Mouse (Mus musculus) T-helper 1 cell (primary cell): ENCODE measurements around the gene Dennd6a.
"Not testable (repeated sequence)": the region's sequence is repeated elsewhere in the genome, so short reads cannot be mapped to it uniquely, and the experiment has no call there.

Experiments used
- in situ Hi-C: fragments of 300-600 bp; cut with MboI, MseI; formaldehyde crosslinking; loops from one replicate; pipeline ENCODE4 v1.15.1; 2025; ENCODE audit warnings: high pct_unique_total_duplicates

Gene Dennd6a

GRCm38 (mm10) chr14:26573556-26573955, at the start of gene Dennd6a:
Gene Dennd6a, plus strand, starts transcription at chr14:26573856.
- in situ Hi-C loops: not testable (repeated sequence)

- in situ Hi-C loops: loop anchor here (10.0 kb wide), 1 partner anchor 59 kb away; no protein-coding TSS in a partner anchor
Measured at GRCm38 (mm10) chr14:26525955-26526354, 47.7 kb upstream of the Dennd6a start.

- in situ Hi-C loops: loop anchor here (10.0 kb wide), 1 partner anchor 57 kb away; no protein-coding TSS in a partner anchor
Measured at GRCm38 (mm10) chr14:26528296-26528695, 45.4 kb upstream of the Dennd6a start.

GRCm38 (mm10) chr14:26530350-26530749, 43.3 kb upstream of the Dennd6a start:
- in situ Hi-C loops: no loop called here

- in situ Hi-C loops: no loop called here
Measured at GRCm38 (mm10) chr14:26531410-26532313, 42.0 kb upstream of the Dennd6a start.

- in situ Hi-C loops: no loop called here
Measured at GRCm38 (mm10) chr14:26532752-26533151, 40.9 kb upstream of the Dennd6a start.

GRCm38 (mm10) chr14:26533267-26533666, 40.4 kb upstream of the Dennd6a start:
- in situ Hi-C loops: no loop called here

- in situ Hi-C loops: no loop called here
Measured at GRCm38 (mm10) chr14:26533821-26534756, 39.6 kb upstream of the Dennd6a start.

- in situ Hi-C loops: no loop called here
Measured at GRCm38 (mm10) chr14:26534757-26535479, 38.7 kb upstream of the Dennd6a start, which contains the start of gene Slmap. Gene Slmap, minus strand, starts transcription at chr14:26534931.

- in situ Hi-C loops: no loop called here
Measured at GRCm38 (mm10) chr14:26539241-26539640, 34.4 kb upstream of the Dennd6a start.

GRCm38 (mm10) chr14:26540577-26540976, 33.1 kb upstream of the Dennd6a start:
- in situ Hi-C loops: no loop called here

- in situ Hi-C loops: no loop called here
Measured at GRCm38 (mm10) chr14:26542136-26542535, 31.5 kb upstream of the Dennd6a start.

GRCm38 (mm10) chr14:26547516-26548488, 25.9 kb upstream of the Dennd6a start:
- in situ Hi-C loops: no loop called here

- in situ Hi-C loops: no loop called here
Measured at GRCm38 (mm10) chr14:26550712-26551111, 22.9 kb upstream of the Dennd6a start.

- in situ Hi-C loops: no loop called here
Measured at GRCm38 (mm10) chr14:26552441-26552840, 21.2 kb upstream of the Dennd6a start.

- in situ Hi-C loops: no loop called here
Measured at GRCm38 (mm10) chr14:26552853-26553252, 20.8 kb upstream of the Dennd6a start.

GRCm38 (mm10) chr14:26557581-26557980, 16.1 kb upstream of the Dennd6a start:
- in situ Hi-C loops: no loop called here

GRCm38 (mm10) chr14:26558536-26558935, 15.1 kb upstream of the Dennd6a start:
- in situ Hi-C loops: no loop called here

GRCm38 (mm10) chr14:26562247-26562646, 11.4 kb upstream of the Dennd6a start:
- in situ Hi-C loops: no loop called here

- in situ Hi-C loops: no loop called here
Measured at GRCm38 (mm10) chr14:26569880-26570279, 3.8 kb upstream of the Dennd6a start.
